Comparison of ENCODE assay signal across 24 mouse cellular contexts in the genomic region with DNA sequence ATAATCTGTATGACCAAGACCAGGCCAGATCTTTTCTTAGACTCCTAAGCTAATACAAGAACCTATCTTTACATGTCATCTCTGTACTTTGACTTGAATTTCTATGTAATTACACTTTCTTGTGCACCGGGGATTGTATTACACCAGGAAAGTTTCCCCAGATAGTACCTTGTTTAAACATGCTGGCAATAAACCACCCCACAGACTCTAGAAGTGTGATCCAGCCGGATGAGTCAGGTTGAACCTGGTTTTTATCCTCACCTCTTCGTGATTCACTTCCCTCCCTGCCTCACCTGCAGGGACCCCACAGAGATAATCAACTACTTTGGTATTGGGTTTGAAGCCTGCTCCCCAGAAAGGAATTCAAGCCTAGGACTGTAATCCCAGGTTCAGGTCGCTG. TPM values are rescaled to one million over a fixed set of nuclear protein-coding genes. Genes with fewer than 3 reads are reported as not detected.
"Had no signal": no experiment of that assay in that cellular context is flagged by ENCODE, and none has a peak within 500 bp of the region (broad histone marks: within the 10 kb centered on the region; RNA-seq: fewer than 3 reads in every experiment).

No protein-coding gene starts in this region.

- H3K4me2 ChIP-seq: lung, embryonic 15.5 days; midbrain, embryonic 12.5 days; neural tube, embryonic 13.5 days; neural tube, embryonic 15.5 days; stomach, embryonic 15.5 days had no signal

- DNase-seq: lung, adult 2 months; lung, postnatal 14 days; lung, postnatal 36 days; midbrain, embryonic 14.5 days; retina, postnatal 1 day; right cerebral cortex, adult 18-20 months; right cerebral cortex, postnatal 14 days; thymus, adult 2 months; thymus, postnatal 25 days; thymus, postnatal 4 days had no signal

- H3K27me3 ChIP-seq: lung, embryonic 15.5 days; midbrain, embryonic 12.5 days; neural tube, embryonic 13.5 days; neural tube, embryonic 15.5 days; stomach, embryonic 15.5 days had no signal

- H3K4me1 ChIP-seq: midbrain, embryonic 12.5 days; neural tube, embryonic 13.5 days; neural tube, embryonic 15.5 days had no signal

- H3K4me3 ChIP-seq: lung, embryonic 15.5 days; midbrain, embryonic 10.5 days; midbrain, embryonic 12.5 days; myocyte; neural tube, embryonic 13.5 days; neural tube, embryonic 15.5 days; stomach, embryonic 15.5 days had no signal

- H3K36me3 ChIP-seq: lung, embryonic 15.5 days; midbrain, embryonic 10.5 days; midbrain, embryonic 12.5 days; neural tube, embryonic 13.5 days; neural tube, embryonic 15.5 days; stomach, embryonic 15.5 days had no signal

- H3K9me3 ChIP-seq: lung, embryonic 15.5 days; midbrain, embryonic 10.5 days; midbrain, embryonic 12.5 days; neural tube, embryonic 13.5 days; neural tube, embryonic 15.5 days; stomach, embryonic 15.5 days had no signal

- H3K27ac ChIP-seq: lung, embryonic 15.5 days; macrophage; midbrain, embryonic 10.5 days; midbrain, embryonic 12.5 days; neural tube, embryonic 13.5 days; neural tube, embryonic 15.5 days; stomach, embryonic 15.5 days; stomach, postnatal 0 days had no signal

- H3K9ac ChIP-seq: lung, embryonic 15.5 days; midbrain, embryonic 12.5 days; neural tube, embryonic 13.5 days; neural tube, embryonic 15.5 days; stomach, embryonic 15.5 days had no signal

- ATAC-seq: lung, postnatal 0 days; midbrain, embryonic 16.5 days had no signal

RNA-seq across cellular contexts. Expression of a gene that starts 29.2 kb away (rescaled TPM):
- polyA plus RNA-seq: lung, adult 2 months; lung, embryonic 15.5 days; lung, postnatal 0 days; macrophage; midbrain, embryonic 10.5 days; midbrain, embryonic 12.5 days; midbrain, embryonic 14.5 days; midbrain, embryonic 16.5 days; myocyte; neural tube, embryonic 11.5 days; neural tube, embryonic 13.5 days; neural tube, embryonic 15.5 days; spleen, adult 2 months; stomach, embryonic 15.5 days; stomach, postnatal 0 days; thymus, adult 2 months; urinary bladder, adult 2 months had no signal
